9 mouse cellular contexts compared by ENCODE assay signal in the genomic region with DNA sequence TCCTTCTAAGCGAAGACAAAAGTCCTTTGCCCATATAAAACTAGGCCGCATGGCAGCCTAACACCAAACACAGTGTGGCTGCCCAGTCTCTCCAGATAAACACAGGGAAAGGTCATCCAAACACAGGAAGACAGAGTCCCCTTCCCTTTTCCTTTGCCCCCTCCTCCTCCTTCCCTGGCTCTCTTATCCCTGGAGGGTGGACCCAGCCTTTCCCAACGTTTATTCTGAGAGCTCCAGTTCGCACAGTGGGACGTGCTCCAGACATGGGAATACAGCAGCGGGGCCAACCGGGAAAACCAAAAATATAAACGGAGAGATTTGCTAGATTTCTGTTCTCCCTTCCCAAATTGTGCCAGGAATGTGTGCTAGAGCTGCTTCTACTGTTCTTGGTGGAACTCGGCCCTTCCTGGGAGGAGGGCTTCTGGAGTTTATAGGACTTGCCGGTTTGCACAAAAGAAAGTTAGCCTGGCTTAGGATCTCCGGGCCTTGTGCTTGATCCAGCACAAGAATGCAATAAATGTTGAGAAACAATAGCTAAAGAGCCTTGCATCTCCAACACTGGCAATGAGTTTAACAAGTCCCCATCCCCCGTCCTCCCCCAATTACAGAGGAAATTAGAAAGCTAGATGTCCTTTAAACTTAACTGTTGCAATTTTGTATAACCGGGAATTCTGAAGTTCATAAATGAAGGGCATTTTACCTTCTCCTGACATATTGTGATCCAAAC. TPM values are rescaled to one million over a fixed set of nuclear protein-coding genes. Genes with fewer than 3 reads are reported as not detected.
A peak's percentile ranks its signal among the peaks of the same experiment; 100 is the strongest.
DNase-seq lines count a peak whose midpoint lies in the region; ATAC-seq and TF ChIP-seq lines count a peak whose summit lies in the region.
"Had no signal": no experiment of that assay in that cellular context is flagged by ENCODE, and none has a peak within 500 bp of the region (broad histone marks: within the 10 kb centered on the region; RNA-seq: fewer than 3 reads in every experiment).

No protein-coding gene starts in this region.

- TF ChIP-seq POLR2A in cerebellum, adult 2 months (IDR thresholded peaks at IDR 0.05; ENCODE audit: borderline replicate concordance, insufficient read depth, low read length) = no peak

- peak; percentile 42 for DNase-seq in urinary bladder, postnatal 14 days (ENCODE audit: low spot score)
- DNase-seq in urinary bladder, adult 2 months (ENCODE audit: low spot score) = no peak
- DNase-seq in kidney, postnatal 10 days = peak; percentile 68
- DNase-seq in ovary, postnatal 14 days (ENCODE audit: low spot score) = peak; percentile 20
- DNase-seq in midbrain, embryonic 14.5 days = no peak
- DNase-seq in cerebellum, adult 2 months = no peak
- no peak for DNase-seq in left cerebral cortex, postnatal 36 days (ENCODE audit: low spot score in 2 of 2)

- H3K4me1 ChIP-seq in heart, embryonic 12.5 days (replicated peaks) = peaks cover 17% of the 10 kb centered on the region; the same call in 1 of the 2 replicates
- no peaks in the 10 kb centered on the region for H3K4me1 ChIP-seq in midbrain, embryonic 14.5 days (ENCODE audit: control insufficient read depth, insufficient read depth, low read length)
- H3K4me1 ChIP-seq in cerebellum, adult 2 months (ENCODE audit: control insufficient read depth, insufficient read depth, low read length) = no peaks in the 10 kb centered on the region

- intact Hi-C loops in left cerebral cortex, postnatal 36 days (cut with DNase I) = no loop called here

- 58% methylated on average over 13 of the region's 13 CpGs for WGBS in heart, embryonic 12.5 days
- WGBS in midbrain, embryonic 14.5 days = 67% methylated on average over 13 of the region's 13 CpGs
- 74% methylated on average over 13 of the region's 13 CpGs for WGBS in cerebellum, adult 2 months

- no peak for TF ChIP-seq CTCF in cerebellum, adult 2 months (IDR thresholded peaks at IDR 0.05; ENCODE audit: borderline replicate concordance, insufficient read depth, low read depth, low read length)

- no peaks in the 10 kb centered on the region for H3K27me3 ChIP-seq in heart, embryonic 12.5 days (replicated peaks)
- no peaks in the 10 kb centered on the region for H3K27me3 ChIP-seq in midbrain, embryonic 14.5 days (ENCODE audit: control insufficient read depth, insufficient read depth, low read length)
- H3K27me3 ChIP-seq in cerebellum, adult 2 months (ENCODE audit: control insufficient read depth, insufficient read depth, low read length) = no peaks in the 10 kb centered on the region; the same call in 1 of the 2 replicates
- H3K27me3 ChIP-seq: limb, embryonic 13.5 days had no signal

- ATAC-seq in heart, embryonic 12.5 days (ENCODE audit: insufficient number of reproducible peaks, low FRiP score) = peak; percentile 73
- no peak for ATAC-seq in midbrain, embryonic 14.5 days (ENCODE audit: low FRiP score, low TSS enrichment)

- H3K4me2 ChIP-seq in heart, embryonic 12.5 days = peak overlapping the region; percentile 15; the same call in 1 of the 2 replicates
- H3K4me2 ChIP-seq in midbrain, embryonic 14.5 days (ENCODE audit: low read length) = no peak overlapping the region
- H3K4me2 ChIP-seq: limb, embryonic 13.5 days had no signal

- no peak overlapping the region for H3K9ac ChIP-seq in heart, embryonic 12.5 days
- no peak overlapping the region for H3K9ac ChIP-seq in midbrain, embryonic 14.5 days (replicated peaks; ENCODE audit: low read length)
- H3K9ac ChIP-seq: limb, embryonic 13.5 days had no signal

- H3K36me3 ChIP-seq in heart, embryonic 12.5 days = no peaks in the 10 kb centered on the region
- H3K36me3 ChIP-seq in midbrain, embryonic 14.5 days (ENCODE audit: control insufficient read depth, insufficient read depth, low read length) = no peaks in the 10 kb centered on the region
- H3K36me3 ChIP-seq: limb, embryonic 13.5 days had no signal

- H3K4me3 ChIP-seq in heart, embryonic 12.5 days = no peak overlapping the region
- no peak overlapping the region for H3K4me3 ChIP-seq in midbrain, embryonic 14.5 days (replicated peaks; ENCODE audit: low read depth, low read length)
- no peak overlapping the region for H3K4me3 ChIP-seq in cerebellum, adult 2 months (replicated peaks; ENCODE audit: insufficient read depth, low read depth, low read length)
- H3K4me3 ChIP-seq: limb, embryonic 13.5 days had no signal

- H3K9me3 ChIP-seq in heart, embryonic 12.5 days (replicated peaks) = no peaks in the 10 kb centered on the region
- H3K9me3 ChIP-seq in midbrain, embryonic 14.5 days (ENCODE audit: control insufficient read depth, low read length) = no peaks in the 10 kb centered on the region
- H3K9me3 ChIP-seq: limb, embryonic 13.5 days had no signal

- H3K27ac ChIP-seq in heart, embryonic 12.5 days (ENCODE audit: poor library complexity, severe bottlenecking) = peak overlapping the region; percentile 84
- H3K27ac ChIP-seq in midbrain, embryonic 14.5 days (replicated peaks; ENCODE audit: low read depth, low read length) = no peak overlapping the region
- no peak overlapping the region for H3K27ac ChIP-seq in cerebellum, adult 2 months (ENCODE audit: insufficient read depth, low read length)
- H3K27ac ChIP-seq: limb, embryonic 13.5 days had no signal

RNA-seq across cellular contexts. Expression of gene Arhgap29, which starts 37.7 kb away (rescaled TPM):
- 38.3 and 41.1 TPM in 2 replicates for polyA plus RNA-seq in urinary bladder, adult 2 months (2012; rRNA removed)
- 81.7 and 82.9 TPM in 2 replicates for polyA plus RNA-seq in heart, embryonic 12.5 days (2016; fragmentation: Nextera tagmentation; extraction: Ambion mirVana)
- polyA plus RNA-seq in midbrain, embryonic 14.5 days (2014; fragmentation: Nextera tagmentation; extraction: Ambion mirVana) = 5.5 and 33.7 TPM in 2 replicates
- 9.1 and 10.8 TPM in 2 replicates for polyA plus RNA-seq in cerebellum, adult 2 months (2012; rRNA removed)
- 10 to 100 TPM; 23.2 to 27.6 TPM for total RNA-seq in left cerebral cortex, postnatal 36 days (2021)

Comparison
In these comparisons a context has a peak if more than half of its experiments do, and no peak if none do; other contexts are left out.
1. DNase-seq: peak in urinary bladder, postnatal 14 days (single experiment), kidney, postnatal 10 days (single experiment) and ovary, postnatal 14 days (single experiment); none in urinary bladder, adult 2 months (single experiment), midbrain, embryonic 14.5 days (single experiment), cerebellum, adult 2 months (0 of 2) and left cerebral cortex, postnatal 36 days (0 of 2).